Mouse (Mus musculus) forebrain, embryonic 16.5 days (tissue): ENCODE results near the gene Cd69. TPM values are rescaled to one million over a fixed set of nuclear protein-coding genes. Genes with fewer than 3 reads are reported as not detected.
A peak's percentile ranks its signal among the peaks of the same experiment; 100 is the strongest.

Source experiments
- ATAC-seq: fragments of 200-750 bp; cut with Nextera tagmentation; 2 replicates; pipeline ENCODE4 v1.8.0; 2017; ENCODE audit warnings: mild to moderate bottlenecking, moderate library complexity
- H3K27ac ChIP-seq: fragments of 300-500 bp; sonication (generic); 2 replicates; pipeline ENCODE4 v1.5.1; 2014; ENCODE audit warnings: low read length, control low read depth
- H3K27me3 ChIP-seq: fragments of 300-500 bp; sonication (generic); replicated peaks from 2 replicates; pipeline ENCODE4 v1.6.1; 2014; ENCODE audit warnings: low read length; ENCODE audit not compliant: control insufficient read depth, insufficient read depth
- H3K36me3 ChIP-seq: fragments of 300-500 bp; sonication (generic); 2 replicates; pipeline ENCODE4 v1.6.1; 2014; ENCODE audit not compliant: control insufficient read depth, insufficient read depth
- H3K4me1 ChIP-seq: fragments of 300-500 bp; sonication (generic); replicated peaks from 2 replicates; pipeline ENCODE4 v1.6.1; 2014; ENCODE audit warnings: low read length; ENCODE audit not compliant: control insufficient read depth, insufficient read depth
- H3K4me2 ChIP-seq: fragments of 300-500 bp; sonication (generic); 2 replicates; pipeline ENCODE4 v1.6.1; 2014; ENCODE audit warnings: mild to moderate bottlenecking, low read length, control low read depth
- H3K4me3 ChIP-seq: fragments of 300-500 bp; sonication (generic); replicated peaks from 2 replicates; pipeline ENCODE4 v1.5.1; 2014; ENCODE audit warnings: mild to moderate bottlenecking, low read length, control low read depth
- H3K9ac ChIP-seq: fragments of 300-500 bp; sonication (generic); replicated peaks from 2 replicates; pipeline ENCODE4 v1.6.1; 2014; ENCODE audit warnings: low read depth, low read length, control low read depth
- H3K9me3 ChIP-seq: fragments of 300-500 bp; sonication (generic); 2 replicates; pipeline ENCODE4 v1.6.1; 2016; ENCODE audit warnings: low read length; ENCODE audit not compliant: control insufficient read depth
- whole genome bisulfite sequencing: fragments of 180-500 bp; shearing (Covaris S2); extraction: QIAGEN DNeasy Blood & Tissue Kit; methylation state at CpG from one replicate; pipeline ENCODE4 v1.1.7; 2014; 5-methylcytosine and 5-hydroxymethylcytosine counted together
- polyA plus RNA-seq: library from polyadenylated mRNA; unstranded; fragments of >200 nt; fragmentation: Nextera tagmentation; extraction: Ambion mirVana; gene quantifications from 2 replicates; pipeline ENCODE4 v1.2.1, GENCODE M21; 2015

Gene Cd69
- polyA plus RNA-seq, 1 experiment from 2014 or later, result not detected

DNA sequence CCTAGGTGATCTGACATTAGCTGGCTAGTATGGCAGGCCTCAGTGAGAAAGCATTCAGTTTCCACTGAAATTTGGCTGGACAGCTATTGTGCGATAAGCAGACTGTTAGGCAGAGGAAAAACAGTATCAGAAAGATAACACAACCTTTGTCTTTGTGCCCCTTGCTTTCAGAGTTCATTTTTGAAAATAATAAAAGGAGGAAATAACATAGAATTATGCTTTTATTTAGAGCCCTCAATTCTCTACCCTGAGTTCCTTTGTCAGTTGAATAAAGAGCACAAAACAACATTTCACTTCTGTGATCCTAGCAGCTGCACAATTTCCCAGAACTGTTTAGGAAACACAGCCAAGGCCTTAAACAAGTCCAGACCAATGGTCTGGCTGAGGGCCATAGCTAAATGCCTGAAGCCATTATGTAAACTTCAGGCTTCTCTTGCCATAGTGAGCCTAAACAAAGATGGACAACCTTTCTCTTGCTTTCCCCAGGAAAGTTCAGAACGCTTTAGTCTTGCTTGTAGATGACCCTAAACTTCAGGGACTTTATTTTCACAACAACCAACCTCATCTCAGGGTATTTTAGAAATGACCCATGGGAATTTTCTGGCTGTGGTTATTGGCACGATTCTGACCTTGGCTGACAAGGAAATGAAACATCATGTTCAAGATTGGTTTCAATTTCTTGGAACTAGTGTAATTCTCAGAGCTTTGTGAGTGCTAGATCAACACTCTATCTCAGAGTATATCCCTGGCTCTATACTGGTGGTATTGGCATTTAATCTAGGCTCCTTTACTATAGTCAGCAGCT, 45.3 kb downstream of the Cd69 start:
- WGBS, result 48% methylated on average over 3 of the region's 3 CpGs
- H3K36me3 ChIP-seq, result no peaks in the 10 kb centered on the region
- no peak overlapping the region for H3K4me2 ChIP-seq
- no peaks in the 10 kb centered on the region for H3K27me3 ChIP-seq
- no peaks in the 10 kb centered on the region for H3K4me1 ChIP-seq
- no peak overlapping the region for H3K9ac ChIP-seq
- no peak overlapping the region for H3K4me3 ChIP-seq
- H3K27ac ChIP-seq, result no peak overlapping the region
- peak; percentile 79 for ATAC-seq
- no peaks in the 10 kb centered on the region for H3K9me3 ChIP-seq

DNA sequence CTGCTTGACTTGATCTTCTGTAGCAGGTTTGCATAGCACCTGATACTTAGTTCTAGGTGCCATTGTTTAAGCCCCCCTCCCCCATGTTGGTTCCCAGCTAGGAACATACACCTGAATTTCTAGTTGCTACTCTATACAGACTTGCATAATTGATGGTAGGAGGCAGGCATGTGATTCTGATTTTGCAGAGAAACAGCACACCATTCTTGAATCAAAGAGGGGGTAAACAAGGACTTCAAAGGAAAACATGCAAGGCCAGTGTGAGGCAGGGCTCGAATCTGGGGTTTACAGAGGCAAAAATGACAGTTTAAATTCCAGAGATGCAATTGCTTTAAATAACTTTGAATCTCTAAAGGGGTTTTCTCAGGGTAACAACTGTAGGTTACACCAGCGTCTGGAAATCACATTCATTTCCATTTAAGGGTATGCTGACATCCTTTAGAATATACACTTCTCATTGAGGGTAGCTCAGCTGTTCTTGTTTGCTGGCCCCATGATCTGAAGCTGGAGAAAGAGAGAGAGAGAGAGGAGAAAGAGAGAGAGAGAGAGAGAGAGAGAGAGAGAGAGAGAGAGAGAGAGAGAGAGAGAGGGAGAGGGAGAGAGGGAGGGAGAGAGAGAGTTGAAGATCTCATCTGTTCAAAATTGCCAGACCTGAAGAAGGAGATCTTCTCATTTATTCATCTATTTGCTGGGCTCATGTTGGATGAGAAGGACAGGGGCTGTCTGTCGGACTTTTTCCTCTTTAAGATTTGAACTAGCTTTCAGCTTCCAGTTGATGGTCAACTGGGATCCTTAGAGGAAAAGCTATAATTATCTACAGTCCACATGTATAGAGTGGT, 46.1 kb downstream of the Cd69 start:
- Histone ChIP-seq H3K4me2 (no peak overlapping the region), H3K9ac (no peak overlapping the region), H3K27me3 (no peaks in the 10 kb centered on the region), H3K9me3 (no peaks in the 10 kb centered on the region), H3K4me3 (no peak overlapping the region), H3K4me1 (no peaks in the 10 kb centered on the region), H3K27ac (no peak overlapping the region), H3K36me3 (no peaks in the 10 kb centered on the region)
- ATAC-seq, result no peak
- WGBS, result 54% methylated on average over 3 of the region's 3 CpGs

DNA sequence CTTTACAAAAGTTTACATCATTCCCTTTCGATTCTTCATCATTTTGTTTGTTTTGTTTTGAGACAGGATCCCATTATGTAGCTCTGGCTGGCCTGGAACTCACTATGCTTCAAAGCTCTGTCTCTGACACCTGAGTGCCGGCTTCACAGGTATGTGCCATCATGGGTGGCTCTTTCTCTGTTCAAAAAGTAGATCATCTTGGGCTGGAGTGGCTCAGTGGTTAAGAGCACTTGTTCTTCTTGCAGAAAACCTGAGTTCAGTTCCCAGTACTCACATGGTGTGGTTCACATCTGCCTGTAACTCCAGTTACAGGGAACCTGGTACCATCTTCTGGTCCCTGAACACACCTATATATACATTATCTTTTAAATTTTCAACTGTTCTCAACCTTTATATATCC, 50.2 kb downstream of the Cd69 start:
- H3K36me3 ChIP-seq, result no peaks in the 10 kb centered on the region
- no peak overlapping the region for H3K4me3 ChIP-seq
- H3K9me3 ChIP-seq, result no peaks in the 10 kb centered on the region
- ATAC-seq, result no peak
- no peak overlapping the region for H3K9ac ChIP-seq
- 70% methylated on average over 2 of the region's 2 CpGs for WGBS
- no peak overlapping the region for H3K4me2 ChIP-seq
- H3K4me1 ChIP-seq, result no peaks in the 10 kb centered on the region
- no peaks in the 10 kb centered on the region for H3K27me3 ChIP-seq
- no peak overlapping the region for H3K27ac ChIP-seq

- no peak for ATAC-seq
- H3K27me3 ChIP-seq, result no peaks in the 10 kb centered on the region
- no peaks in the 10 kb centered on the region for H3K36me3 ChIP-seq
- H3K9me3 ChIP-seq, result no peaks in the 10 kb centered on the region
- H3K4me3 ChIP-seq, result no peak overlapping the region
- no peaks in the 10 kb centered on the region for H3K4me1 ChIP-seq
- 73% methylated on average over 1 of the region's 1 CpGs for WGBS
- H3K27ac ChIP-seq, result no peak overlapping the region
- H3K4me2 ChIP-seq, result no peak overlapping the region
- no peak overlapping the region for H3K9ac ChIP-seq
Observed at GRCm38 (mm10) chr6:129224090-129224489, 51.1 kb downstream of the Cd69 start.

DNA sequence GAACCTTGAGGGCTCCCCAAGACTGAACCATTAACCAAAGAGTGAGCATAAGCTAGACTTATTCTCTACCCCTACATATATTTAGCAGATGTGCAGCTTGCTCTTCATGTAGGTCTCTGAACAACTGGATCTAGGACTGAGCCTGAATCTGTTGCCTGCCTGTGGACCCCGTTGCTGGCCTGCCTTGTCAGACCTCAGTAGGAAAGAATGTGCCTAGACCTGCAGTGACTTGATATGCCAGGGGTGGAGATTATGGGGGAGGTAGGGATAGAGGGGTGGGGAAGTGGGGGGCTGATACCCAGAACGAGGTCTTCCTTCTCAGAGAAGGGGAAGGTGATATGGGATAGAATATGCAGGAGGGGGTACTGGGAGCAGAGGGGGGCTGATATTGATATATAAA, 51.6 kb downstream of the Cd69 start:
- Histone ChIP-seq H3K36me3 (no peaks in the 10 kb centered on the region), H3K27ac (no peak overlapping the region), H3K4me3 (no peak overlapping the region), H3K9me3 (no peaks in the 10 kb centered on the region), H3K4me1 (no peaks in the 10 kb centered on the region), H3K9ac (no peak overlapping the region), H3K27me3 (no peaks in the 10 kb centered on the region), H3K4me2 (no peak overlapping the region)
- ATAC-seq, result no peak
- 74% methylated on average over 2 of the region's 2 CpGs for WGBS

- H3K4me3 ChIP-seq, result no peak overlapping the region
Observed at GRCm38 (mm10) chr6:129222188-129222800, 52.9 kb downstream of the Cd69 start.

DNA sequence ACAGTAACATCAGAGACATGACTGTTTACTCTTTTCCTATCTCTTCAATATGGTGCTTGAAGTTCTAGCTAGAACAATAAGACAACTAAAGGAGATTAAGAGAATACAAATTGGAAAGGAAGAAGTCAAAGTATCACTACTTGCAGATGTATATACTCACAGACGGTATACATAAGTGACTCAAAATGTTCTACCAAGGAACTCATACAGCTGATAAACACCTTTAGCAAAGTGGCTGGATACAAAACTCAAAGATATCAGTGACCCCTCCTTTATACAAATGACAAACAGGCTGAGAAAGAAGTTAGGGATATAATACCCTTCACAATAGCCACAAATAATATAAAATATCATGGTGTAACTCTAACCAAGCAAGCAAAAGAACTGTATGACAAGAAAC, 54.2 kb downstream of the Cd69 start:
- Histone ChIP-seq H3K9me3 (no peaks in the 10 kb centered on the region), H3K27ac (no peak overlapping the region), H3K9ac (no peak overlapping the region), H3K4me3 (no peak overlapping the region), H3K4me1 (no peaks in the 10 kb centered on the region), H3K4me2 (no peak overlapping the region), H3K36me3 (no peaks in the 10 kb centered on the region), H3K27me3 (no peaks in the 10 kb centered on the region)
- WGBS, result 100% methylated on average over 1 of the region's 1 CpGs
- ATAC-seq, result no peak

More at GRCm38 (mm10) chr6:129222188-129222800, 52.9 kb downstream of the Cd69 start:
- 95% methylated on average over 3 of the region's 3 CpGs for WGBS
- Histone ChIP-seq H3K9me3 (no peaks in the 10 kb centered on the region), H3K9ac (no peak overlapping the region), H3K4me1 (no peaks in the 10 kb centered on the region), H3K36me3 (no peaks in the 10 kb centered on the region), H3K27ac (no peak overlapping the region), H3K27me3 (no peaks in the 10 kb centered on the region), H3K4me2 (no peak overlapping the region)
- ATAC-seq, result no peak

GRCm38 (mm10) chr6:129219897-129220517, 55.2 kb downstream of the Cd69 start:
- no peak for ATAC-seq
- WGBS, result 86% methylated on average over 3 of the region's 3 CpGs
- H3K27ac ChIP-seq, result no peak overlapping the region

GRCm38 (mm10) chr6:129218191-129218696, 57.0 kb downstream of the Cd69 start:
- no peak for ATAC-seq
- no peaks in the 10 kb centered on the region for H3K9me3 ChIP-seq
- no peak overlapping the region for H3K4me2 ChIP-seq
- no peaks in the 10 kb centered on the region for H3K36me3 ChIP-seq
- H3K27ac ChIP-seq, result no peak overlapping the region
- no peaks in the 10 kb centered on the region for H3K27me3 ChIP-seq
- no peak overlapping the region for H3K9ac ChIP-seq
- H3K4me3 ChIP-seq, result no peak overlapping the region
- 81% methylated on average over 5 of the region's 5 CpGs for WGBS
- H3K4me1 ChIP-seq, result no peaks in the 10 kb centered on the region

More at GRCm38 (mm10) chr6:129219897-129220517, 55.2 kb downstream of the Cd69 start:
- Histone ChIP-seq H3K9ac (no peak overlapping the region), H3K9me3 (no peaks in the 10 kb centered on the region), H3K27me3 (no peaks in the 10 kb centered on the region), H3K4me3 (no peak overlapping the region), H3K4me1 (no peaks in the 10 kb centered on the region), H3K4me2 (no peak overlapping the region), H3K36me3 (no peaks in the 10 kb centered on the region)
